Mouse (Mus musculus): ENCODE results near the gene Smtnl2. TPM values are rescaled to one million over a fixed set of nuclear protein-coding genes. Genes with fewer than 3 reads are reported as not detected.

Gene Smtnl2
- polyA plus RNA-seq, 1 experiment from 2014 or later = 3.5 TPM

GRCm38 (mm10) chr11:72364526-72364925 lies 47.0 kb downstream of the Smtnl2 start:
- Histone ChIP-seq H3K9me3 (ENCODE audit: low read length) (no peaks in the 10 kb centered on the region), H3K27ac (ENCODE audit: low read depth) (no peak overlapping the region), H3K4me2 (ENCODE audit: low read depth, low read length) (no peak overlapping the region), H3K4me3 (ENCODE audit: low read depth, low read length) (no peak overlapping the region), H3K9ac (replicated peaks) (no peak overlapping the region), H3K4me1 (ENCODE audit: insufficient read depth) (peaks cover 8% of the 10 kb centered on the region), H3K27me3 (ENCODE audit: insufficient read depth, low read length) (0 out of 2 replicates have a peak, but pooled peaks cover 6% of the 10 kb centered on the region), H3K36me3 (replicated peaks; ENCODE audit: insufficient read depth, low read length) (no peaks in the 10 kb centered on the region)
- 79% methylated on average over 5 of the region's 5 CpGs for WGBS (ENCODE audit: insufficient replicate concordance)
- DNase-seq (no peak), ATAC-seq (no peak)
- TF ChIP-seq CTCF (IDR thresholded peaks at IDR 0.05; ENCODE audit: low read depth) (no peak), EP300 (IDR thresholded peaks at IDR 0.05; ENCODE audit: low read depth) (no peak)

GRCm38 (mm10) chr11:72363523-72364240 lies 47.8 kb downstream of the Smtnl2 start:
- H3K27me3 ChIP-seq (ENCODE audit: insufficient read depth, low read length) = 0 out of 2 replicates have a peak, but pooled peaks cover 6% of the 10 kb centered on the region
- H3K4me1 ChIP-seq (ENCODE audit: insufficient read depth) = peaks cover 8% of the 10 kb centered on the region
- WGBS (ENCODE audit: insufficient replicate concordance) = 58% methylated on average over 8 of the region's 8 CpGs
- no peak overlapping the region for H3K4me3 ChIP-seq (ENCODE audit: low read depth, low read length)
- H3K27ac ChIP-seq (ENCODE audit: low read depth) = no peak overlapping the region
- DNase-seq = peak; percentile 36
- TF ChIP-seq CTCF (IDR thresholded peaks at IDR 0.05; ENCODE audit: low read depth) (no peak), EP300 (IDR thresholded peaks at IDR 0.05; ENCODE audit: low read depth) (no peak)
- ATAC-seq = no peak
- no peaks in the 10 kb centered on the region for H3K36me3 ChIP-seq (replicated peaks; ENCODE audit: insufficient read depth, low read length)
- no peak overlapping the region for H3K9ac ChIP-seq (replicated peaks)
- no peaks in the 10 kb centered on the region for H3K9me3 ChIP-seq (ENCODE audit: low read length)
- no peak overlapping the region for H3K4me2 ChIP-seq (ENCODE audit: low read depth, low read length)

GRCm38 (mm10) chr11:72362347-72362741 lies 49.2 kb downstream of the Smtnl2 start, which contains the start of gene Tekt1:
Gene Tekt1 (minus strand): TSS chr11:72362442.
- 0 out of 2 replicates have a peak, but pooled peaks cover 6% of the 10 kb centered on the region for H3K27me3 ChIP-seq (ENCODE audit: insufficient read depth, low read length)
- peak within 1 kb of the TSS; percentile 32 for H3K4me3 ChIP-seq (ENCODE audit: low read depth, low read length)
- ATAC-seq (no peak), DNase-seq (no peak)
- 29% methylated on average over 10 of the region's 10 CpGs for WGBS (ENCODE audit: insufficient replicate concordance)
- H3K4me2 ChIP-seq (ENCODE audit: low read depth, low read length) = peak within 1 kb of the TSS; percentile 79
- peaks cover 8% of the 10 kb centered on the region for H3K4me1 ChIP-seq (ENCODE audit: insufficient read depth)
- H3K9ac ChIP-seq (replicated peaks) = peak within 1 kb of the TSS; percentile 30; the same call in 1 of the 2 replicates
- H3K27ac ChIP-seq (ENCODE audit: low read depth) = no peak within 1 kb of the TSS
- H3K36me3 ChIP-seq (replicated peaks; ENCODE audit: insufficient read depth, low read length) = no peaks in the 10 kb centered on the region
- TF ChIP-seq CTCF (IDR thresholded peaks at IDR 0.05; ENCODE audit: low read depth) = no peak
- no peaks in the 10 kb centered on the region for H3K9me3 ChIP-seq (ENCODE audit: low read length)

- H3K27ac ChIP-seq (ENCODE audit: low read depth) = no peak overlapping the region
- TF ChIP-seq CTCF (IDR thresholded peaks at IDR 0.05; ENCODE audit: low read depth) = no peak
- TF ChIP-seq EP300 (IDR thresholded peaks at IDR 0.05; ENCODE audit: low read depth) = no peak
- WGBS (ENCODE audit: insufficient replicate concordance) = 11% methylated on average over 42 of the region's 42 CpGs
- H3K4me3 ChIP-seq (ENCODE audit: low read depth, low read length) = peak overlapping the region; percentile 32
- DNase-seq = peak; percentile 66
- 0 out of 2 replicates have a peak, but pooled peaks cover 7% of the 10 kb centered on the region for H3K27me3 ChIP-seq (ENCODE audit: insufficient read depth, low read length)
- ATAC-seq = peak; percentile 64; the same call in 1 of the 2 replicates
- H3K4me2 ChIP-seq (ENCODE audit: low read depth, low read length) = peak overlapping the region; percentile 79
- H3K9ac ChIP-seq (replicated peaks) = peak overlapping the region; percentile 30; the same call in 1 of the 2 replicates
- H3K4me1 ChIP-seq (ENCODE audit: insufficient read depth) = peaks cover 8% of the 10 kb centered on the region
- no peaks in the 10 kb centered on the region for H3K36me3 ChIP-seq (replicated peaks; ENCODE audit: insufficient read depth, low read length)
- no peaks in the 10 kb centered on the region for H3K9me3 ChIP-seq (ENCODE audit: low read length)
Measured at GRCm38 (mm10) chr11:72361385-72362346, 49.8 kb downstream of the Smtnl2 start.

- TF ChIP-seq CTCF (IDR thresholded peaks at IDR 0.05; ENCODE audit: low read depth) (peak; percentile 92), EP300 (IDR thresholded peaks at IDR 0.05; ENCODE audit: low read depth) (no peak)
- Histone ChIP-seq H3K27me3 (ENCODE audit: insufficient read depth, low read length) (0 out of 2 replicates have a peak, but pooled peaks cover 2% of the 10 kb centered on the region), H3K27ac (ENCODE audit: low read depth) (no peak overlapping the region), H3K9me3 (ENCODE audit: low read length) (no peaks in the 10 kb centered on the region), H3K4me3 (ENCODE audit: low read depth, low read length) (no peak overlapping the region), H3K36me3 (replicated peaks; ENCODE audit: insufficient read depth, low read length) (no peaks in the 10 kb centered on the region), H3K4me2 (ENCODE audit: low read depth, low read length) (peak overlapping the region; percentile 23; the same call in 1 of the 2 replicates), H3K4me1 (ENCODE audit: insufficient read depth) (peaks cover 3% of the 10 kb centered on the region; the same call in 1 of the 2 replicates), H3K9ac (replicated peaks) (no peak overlapping the region)
- DNase-seq (peak; percentile 81), ATAC-seq (no peak)
- 24% methylated on average over 20 of the region's 20 CpGs for WGBS (ENCODE audit: insufficient replicate concordance)
Measured at GRCm38 (mm10) chr11:72354971-72355728, 56.4 kb downstream of the Smtnl2 start.
